Mouse (Mus musculus): ENCODE results near the gene Sostdc1. TPM values are rescaled to one million over a fixed set of nuclear protein-coding genes. Genes with fewer than 3 reads are reported as not detected.
A peak's percentile ranks its signal among the peaks of the same experiment; 100 is the strongest.

The Sostdc1 gene
- polyA plus RNA-seq, 2 experiments: 39.5 to 63.8 TPM

- Histone ChIP-seq H3K27me3 (ENCODE audit: control insufficient read depth, insufficient read depth, low read length) (no peaks in the 10 kb centered on the region), H3K27ac (replicated peaks; ENCODE audit: low read depth, low read length) (peak overlapping the region; percentile 52), H3K4me1 (ENCODE audit: control insufficient read depth, insufficient read depth, low read length) (peaks cover 14% of the 10 kb centered on the region), H3K9me3 (ENCODE audit: control insufficient read depth, low read length) (no peaks in the 10 kb centered on the region), H3K9ac (ENCODE audit: low read depth, low read length, severe bottlenecking) (peak overlapping the region; percentile 55), H3K36me3 (ENCODE audit: control insufficient read depth, insufficient read depth, low read length) (no peaks in the 10 kb centered on the region; the same call in 1 of the 2 replicates), H3K4me2 (replicated peaks; ENCODE audit: low read depth, low read length, severe bottlenecking) (peak overlapping the region; percentile 78), H3K4me3 (replicated peaks; ENCODE audit: low read length) (peak overlapping the region; percentile 49)
- no peak for ATAC-seq (ENCODE audit: low FRiP score, low read depth)
- no peak for TF ChIP-seq POLR2A (IDR thresholded peaks at IDR 0.05; ENCODE audit: borderline replicate concordance, extremely low read depth, insufficient read depth, insufficient read length)
- DNase-seq (ENCODE audit: low spot score): no peak
- WGBS: 24% methylated on average over 7 of the region's 7 CpGs
Observed at GRCm38 (mm10) chr12:36314446-36314845, 507 bp downstream of the Sostdc1 start.

- H3K27ac ChIP-seq (replicated peaks; ENCODE audit: low read depth, low read length): peak overlapping the region; percentile 40; the same call in 1 of the 2 replicates
- DNase-seq (ENCODE audit: low spot score): peak; percentile 58
Observed at GRCm38 (mm10) chr12:36315527-36315926, 1.6 kb downstream of the Sostdc1 start.

GRCm38 (mm10) chr12:36316056-36316455, 2.1 kb downstream of the Sostdc1 start:
- Histone ChIP-seq H3K4me2 (replicated peaks; ENCODE audit: low read depth, low read length, severe bottlenecking) (peak overlapping the region; percentile 78), H3K4me3 (replicated peaks; ENCODE audit: low read length) (peak overlapping the region; percentile 49), H3K36me3 (ENCODE audit: control insufficient read depth, insufficient read depth, low read length) (no peaks in the 10 kb centered on the region; the same call in 1 of the 2 replicates), H3K4me1 (ENCODE audit: control insufficient read depth, insufficient read depth, low read length) (peaks cover 14% of the 10 kb centered on the region), H3K9me3 (ENCODE audit: control insufficient read depth, low read length) (no peaks in the 10 kb centered on the region), H3K27ac (replicated peaks; ENCODE audit: low read depth, low read length) (0 out of 2 replicates have a peak overlapping the region, but pooled peaks have one; percentile 40), H3K9ac (ENCODE audit: low read depth, low read length, severe bottlenecking) (no peak overlapping the region), H3K27me3 (ENCODE audit: control insufficient read depth, insufficient read depth, low read length) (no peaks in the 10 kb centered on the region)
- 9% methylated on average over 3 of the region's 3 CpGs for WGBS
- TF ChIP-seq POLR2A (IDR thresholded peaks at IDR 0.05; ENCODE audit: borderline replicate concordance, extremely low read depth, insufficient read depth, insufficient read length): no peak
- DNase-seq (ENCODE audit: low spot score): peak; percentile 74
- ATAC-seq (ENCODE audit: low FRiP score, low read depth): no peak

More at GRCm38 (mm10) chr12:36315527-36315926, 1.6 kb downstream of the Sostdc1 start:
- H3K4me1 ChIP-seq (ENCODE audit: control insufficient read depth, insufficient read depth, low read length): peaks cover 14% of the 10 kb centered on the region
- peak overlapping the region; percentile 34 for H3K9ac ChIP-seq (ENCODE audit: low read depth, low read length, severe bottlenecking)
- no peaks in the 10 kb centered on the region for H3K9me3 ChIP-seq (ENCODE audit: control insufficient read depth, low read length)
- H3K4me2 ChIP-seq (replicated peaks; ENCODE audit: low read depth, low read length, severe bottlenecking): peak overlapping the region; percentile 78
- no peaks in the 10 kb centered on the region; the same call in 1 of the 2 replicates for H3K36me3 ChIP-seq (ENCODE audit: control insufficient read depth, insufficient read depth, low read length)
- ATAC-seq (ENCODE audit: low FRiP score, low read depth): 0 out of 2 replicates have a peak, but pooled peaks have one; percentile 51
- WGBS: 42% methylated on average over 3 of the region's 3 CpGs
- H3K4me3 ChIP-seq (replicated peaks; ENCODE audit: low read length): peak overlapping the region; percentile 49
- no peak for TF ChIP-seq POLR2A (IDR thresholded peaks at IDR 0.05; ENCODE audit: borderline replicate concordance, extremely low read depth, insufficient read depth, insufficient read length)
- H3K27me3 ChIP-seq (ENCODE audit: control insufficient read depth, insufficient read depth, low read length): no peaks in the 10 kb centered on the region

- under 1% methylated on average over 30 of the region's 30 CpGs for WGBS
- Histone ChIP-seq H3K36me3 (ENCODE audit: control insufficient read depth, insufficient read depth, low read length) (no peaks in the 10 kb centered on the region; the same call in 1 of the 2 replicates), H3K4me3 (replicated peaks; ENCODE audit: low read length) (peak overlapping the region; percentile 49), H3K4me1 (ENCODE audit: control insufficient read depth, insufficient read depth, low read length) (peaks cover 14% of the 10 kb centered on the region), H3K27me3 (ENCODE audit: control insufficient read depth, insufficient read depth, low read length) (no peaks in the 10 kb centered on the region), H3K4me2 (replicated peaks; ENCODE audit: low read depth, low read length, severe bottlenecking) (peak overlapping the region; percentile 78), H3K9me3 (ENCODE audit: control insufficient read depth, low read length) (no peaks in the 10 kb centered on the region), H3K9ac (ENCODE audit: low read depth, low read length, severe bottlenecking) (peak overlapping the region; percentile 66), H3K27ac (replicated peaks; ENCODE audit: low read depth, low read length) (peak overlapping the region; percentile 82)
- DNase-seq (ENCODE audit: low spot score) (peak; percentile 79), ATAC-seq (ENCODE audit: low FRiP score, low read depth) (peak; percentile 54)
- TF ChIP-seq POLR2A (IDR thresholded peaks at IDR 0.05; ENCODE audit: borderline replicate concordance, extremely low read depth, insufficient read depth, insufficient read length): 0 out of 2 replicates have a peak, but pooled peaks have one; percentile 35
Observed at GRCm38 (mm10) chr12:36317036-36317819, 3.3 kb downstream of the Sostdc1 start.

GRCm38 (mm10) chr12:36317820-36318135, 3.8 kb downstream of the Sostdc1 start:
- Histone ChIP-seq H3K27ac (replicated peaks; ENCODE audit: low read depth, low read length) (0 out of 2 replicates have a peak overlapping the region, but pooled peaks have one; percentile 82), H3K36me3 (ENCODE audit: control insufficient read depth, insufficient read depth, low read length) (no peaks in the 10 kb centered on the region; the same call in 1 of the 2 replicates), H3K9ac (ENCODE audit: low read depth, low read length, severe bottlenecking) (no peak overlapping the region), H3K4me3 (replicated peaks; ENCODE audit: low read length) (peak overlapping the region; percentile 49; the same call in 1 of the 2 replicates), H3K4me1 (ENCODE audit: control insufficient read depth, insufficient read depth, low read length) (peaks cover 14% of the 10 kb centered on the region), H3K9me3 (ENCODE audit: control insufficient read depth, low read length) (no peaks in the 10 kb centered on the region), H3K4me2 (replicated peaks; ENCODE audit: low read depth, low read length, severe bottlenecking) (peak overlapping the region; percentile 78), H3K27me3 (ENCODE audit: control insufficient read depth, insufficient read depth, low read length) (no peaks in the 10 kb centered on the region)
- peak; percentile 32 for DNase-seq (ENCODE audit: low spot score)
- no peak for ATAC-seq (ENCODE audit: low FRiP score, low read depth)
- TF ChIP-seq POLR2A (IDR thresholded peaks at IDR 0.05; ENCODE audit: borderline replicate concordance, extremely low read depth, insufficient read depth, insufficient read length): no peak
- under 1% methylated on average over 3 of the region's 3 CpGs for WGBS
